Mouse (Mus musculus): Measurements from ENCODE around the gene Itgb5.

- TF ChIP-seq CTCF (IDR thresholded peaks at IDR 0.05; ENCODE audit: low read depth) (no peak), EP300 (optimal IDR thresholded peaks at IDR 0.05) (no peak)
These were observed 108.1 kb downstream of the Itgb5 start for GRCm38 (mm10) chr16:33937567-33937966.
